Mouse (Mus musculus) layer of hippocampus, adult 18-20 months (tissue): ENCODE data around the gene Sap30. TPM values are rescaled to one million over a fixed set of nuclear protein-coding genes. Genes with fewer than 3 reads are reported as not detected.
A peak's percentile ranks its signal among the peaks of the same experiment; 100 is the strongest.
"Not testable (repeated sequence)": the region's sequence is repeated elsewhere in the genome, so short reads cannot be mapped to it uniquely, and the experiment has no call there.

Source experiments
- DNase-seq, 2 experiments: peaks; one replicate each; pipeline ENCODE4 v3.0.0; 2022; ENCODE audit warnings: low spot score in 2 of 2
- total RNA-seq, 2 experiments: library from RNA; stranded (reverse); gene quantifications; 2 replicates each; pipeline ENCODE4 v1.2.3; 2021

Sap30 gene
- total RNA-seq, 2 experiments from 2014 or later, result 12.6 to 17.6 TPM

DNA sequence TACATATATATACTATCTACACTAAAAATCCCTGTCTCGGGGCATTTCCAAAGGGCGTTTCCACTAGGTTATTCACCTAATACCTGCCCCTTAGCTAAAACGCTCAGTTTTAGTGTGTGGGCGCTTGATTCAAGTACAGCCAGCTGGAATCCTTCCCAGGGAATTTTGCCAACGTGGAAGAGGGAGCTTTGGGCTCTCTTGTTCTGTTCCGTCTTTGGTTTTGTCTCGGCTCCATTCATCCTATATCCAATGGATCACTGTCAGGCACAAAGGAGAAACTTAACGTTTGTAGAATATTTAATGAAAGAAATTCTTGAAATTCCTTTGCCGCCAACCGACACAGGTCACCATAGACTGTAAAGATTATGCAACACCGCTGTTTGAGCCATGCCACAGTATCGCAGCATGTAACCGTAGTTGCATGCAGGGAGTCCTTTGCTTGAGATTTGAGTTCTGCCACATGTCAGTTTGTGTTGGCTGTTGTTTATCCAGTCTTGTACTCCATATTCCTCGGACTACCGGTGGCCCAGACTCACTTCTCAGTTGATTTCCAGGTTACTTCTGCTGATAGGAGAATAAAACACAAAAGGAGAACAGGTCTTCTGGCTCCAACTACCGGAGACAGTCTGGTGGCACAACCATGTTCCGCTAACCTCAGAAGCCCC lies 11.3 kb upstream of the Sap30 start:
- peak; percentile 33 to 52 for DNase-seq

DNA sequence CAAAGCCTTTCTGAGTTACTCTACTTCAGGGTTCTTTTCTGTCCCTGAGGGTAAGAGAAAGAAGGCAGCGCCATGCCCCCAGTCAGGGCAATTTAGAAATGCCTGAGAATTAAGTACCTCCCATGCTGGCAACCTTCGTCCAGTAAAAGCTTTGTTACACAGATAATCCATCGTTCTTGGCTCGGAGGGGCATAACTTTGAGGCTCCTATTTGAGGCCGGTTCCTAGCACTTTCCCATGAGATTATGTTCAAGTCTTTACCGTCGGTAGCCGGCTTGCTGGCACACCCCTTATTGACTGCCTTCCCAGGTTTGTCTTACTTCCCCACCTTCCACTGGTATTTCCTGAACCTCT lies 10.8 kb upstream of the Sap30 start:
- no peak for DNase-seq

DNA sequence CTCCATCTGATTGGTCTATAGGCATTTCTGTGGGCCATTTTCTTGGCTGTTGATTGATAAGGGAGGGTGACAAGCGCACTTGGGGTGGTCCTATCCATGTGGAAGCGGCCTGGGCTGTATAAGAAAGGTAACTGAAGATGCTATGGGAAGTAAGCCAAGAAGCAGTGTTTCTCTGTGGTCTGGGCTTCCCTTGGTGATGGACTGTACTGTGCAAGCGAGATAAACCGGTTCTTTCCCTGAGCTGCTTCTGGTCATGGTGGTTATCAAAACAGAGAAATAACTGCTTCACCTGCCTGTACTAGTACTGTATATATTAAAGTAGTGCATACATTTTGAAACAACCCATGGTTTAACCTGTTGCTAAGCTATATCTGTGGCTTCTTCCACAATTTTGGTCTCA lies 4.2 kb upstream of the Sap30 start:
- DNase-seq, result no peak

DNA sequence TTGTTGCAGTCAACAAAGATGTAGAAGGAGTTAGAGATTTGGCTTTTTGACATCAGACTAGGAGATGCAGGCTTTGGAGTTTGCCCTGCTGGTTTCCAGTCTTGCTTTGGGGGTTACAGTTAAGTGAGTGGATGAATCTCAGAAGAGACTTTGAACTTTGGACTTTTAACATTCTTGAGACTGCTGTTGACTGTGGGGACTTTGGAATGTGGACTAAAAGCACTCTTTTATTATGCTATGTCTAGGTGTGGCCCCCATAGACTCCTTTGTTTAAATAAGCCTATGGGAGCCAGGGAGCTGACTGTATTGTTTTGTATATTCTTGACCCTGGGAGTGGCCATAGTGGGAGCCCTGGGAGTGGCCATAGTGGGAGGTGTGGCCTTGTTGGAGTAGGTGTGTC lies 2.2 kb upstream of the Sap30 start:
- DNase-seq, result no peak

DNA sequence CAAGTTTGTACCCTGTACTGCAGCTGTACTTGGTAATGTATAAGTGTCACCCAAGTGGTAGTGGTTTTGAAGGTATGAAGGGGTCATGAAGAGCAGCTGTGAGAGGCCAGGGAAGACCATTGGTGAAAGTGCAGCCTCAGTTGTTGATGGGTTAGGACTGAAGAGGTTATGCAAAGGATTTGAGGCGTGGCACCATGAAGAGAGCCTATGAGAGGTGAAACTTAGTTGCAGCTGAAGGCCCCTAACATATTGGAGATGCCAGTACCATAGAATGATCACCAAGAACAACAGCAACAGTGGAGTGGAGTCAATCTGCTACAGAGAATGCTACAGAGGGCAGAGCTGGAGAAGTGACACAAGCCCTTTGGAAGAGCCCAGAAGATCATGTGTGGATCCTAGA lies 1.7 kb upstream of the Sap30 start:
- no peak for DNase-seq

DNA sequence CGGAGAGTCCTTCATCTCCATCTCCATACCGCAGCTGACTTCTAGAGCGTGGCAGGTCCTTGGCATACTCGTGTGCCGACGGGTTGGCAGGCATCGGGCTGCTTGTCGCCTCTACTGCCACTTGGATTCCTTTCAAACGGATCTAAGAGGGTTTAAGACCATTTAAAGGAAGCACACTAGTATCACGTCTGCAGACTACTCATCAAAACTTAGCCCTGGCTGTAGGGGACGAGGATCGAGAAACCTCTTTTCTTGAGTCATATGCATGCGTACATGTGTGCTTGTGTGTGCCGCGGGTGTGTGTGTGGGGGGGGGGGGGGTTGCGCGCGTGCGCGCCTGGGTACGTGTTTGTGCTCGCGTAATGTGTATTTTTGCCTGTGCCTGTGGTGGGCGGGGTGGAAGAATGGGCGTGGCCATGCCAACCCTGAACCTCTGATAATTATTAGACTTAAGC lies 679 bp upstream of the Sap30 start:
- peak; percentile 13 to 47 for DNase-seq

DNA sequence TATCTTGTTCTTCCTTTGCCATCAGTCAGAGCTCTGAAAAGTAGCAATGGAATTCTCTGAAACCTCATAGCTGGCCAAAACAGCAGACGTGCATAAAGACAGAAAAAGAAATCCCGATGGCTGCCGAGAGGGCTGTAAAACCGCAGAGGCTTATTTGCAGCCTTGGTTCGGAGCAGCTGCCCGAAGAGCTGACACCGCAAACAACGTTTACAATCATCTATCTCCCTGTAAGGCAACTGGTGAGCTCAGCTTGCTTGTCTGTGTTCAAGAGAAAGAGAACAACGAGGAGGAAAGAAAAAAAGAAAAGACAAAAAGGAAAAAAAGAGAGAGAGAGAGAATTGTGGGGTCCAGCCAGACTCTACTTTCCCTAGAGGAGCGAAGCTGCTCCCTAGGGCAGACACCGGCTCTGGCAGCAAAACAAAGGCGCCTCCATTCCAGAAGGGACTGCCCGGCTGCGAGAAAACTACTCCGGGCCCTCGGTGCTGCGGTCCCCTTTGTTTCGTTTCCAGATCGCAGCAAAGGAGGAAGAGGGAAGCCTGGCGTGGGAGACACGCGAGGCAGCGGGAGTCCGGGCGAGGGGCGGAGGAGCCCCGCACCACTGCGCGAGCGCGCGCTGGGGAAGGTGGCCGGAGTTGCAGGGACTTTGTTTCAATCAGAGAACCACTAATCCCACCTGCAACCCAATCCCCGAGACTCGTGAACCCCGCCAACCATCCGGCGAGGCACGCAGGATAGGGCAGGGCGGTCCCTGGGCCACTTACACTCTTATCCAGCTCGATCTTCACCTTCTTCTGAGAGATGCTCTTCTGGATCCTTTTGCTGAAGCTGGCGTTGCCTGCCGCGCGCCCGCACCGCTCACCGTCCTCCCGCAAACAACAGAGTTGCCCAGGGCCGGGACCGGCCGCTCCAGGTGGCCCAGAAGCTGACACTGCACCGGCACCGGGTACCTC lies 894 bp downstream of the Sap30 start:
- peak; percentile 34 to 53 for DNase-seq

DNA sequence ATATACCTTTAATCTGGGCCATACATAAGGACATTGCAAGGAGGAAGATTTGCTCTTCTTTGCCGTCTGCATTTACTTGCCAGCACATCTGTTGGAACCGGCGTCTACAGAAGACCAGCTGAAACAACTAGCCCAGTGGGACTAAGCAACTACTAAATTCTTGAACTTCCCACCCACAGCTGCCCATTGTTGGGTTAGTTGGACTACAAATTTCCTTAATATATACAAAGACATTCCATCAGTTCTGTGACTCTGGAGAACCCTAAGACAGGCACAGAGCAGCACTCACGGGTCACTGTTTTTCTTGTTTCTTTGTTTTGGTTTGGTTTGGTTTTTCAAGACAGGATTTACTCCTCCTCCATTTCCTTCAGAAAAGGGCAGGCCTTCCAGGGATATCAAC lies 7.1 kb downstream of the Sap30 start:
- DNase-seq, result no peak

DNA sequence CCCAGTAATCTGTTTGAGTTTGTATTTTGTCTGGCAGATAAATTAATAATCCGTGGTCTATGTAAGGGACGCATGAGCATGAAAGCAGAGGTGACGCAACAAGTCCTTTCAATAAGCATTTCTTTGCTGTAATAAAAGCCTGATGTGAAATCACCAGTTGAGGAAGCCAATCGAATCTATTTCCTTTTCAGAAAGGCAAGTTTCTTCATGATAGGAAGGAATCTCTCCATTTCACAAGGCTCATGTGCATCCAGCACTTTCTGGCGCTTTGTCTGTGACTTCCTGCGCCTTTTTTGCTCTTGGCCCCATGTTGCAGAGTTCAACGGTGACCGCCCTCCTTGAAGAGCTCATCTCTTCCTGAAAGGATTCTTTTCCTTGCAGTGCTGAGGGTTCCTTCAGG lies 8.0 kb downstream of the Sap30 start:
- no peak for DNase-seq

DNA sequence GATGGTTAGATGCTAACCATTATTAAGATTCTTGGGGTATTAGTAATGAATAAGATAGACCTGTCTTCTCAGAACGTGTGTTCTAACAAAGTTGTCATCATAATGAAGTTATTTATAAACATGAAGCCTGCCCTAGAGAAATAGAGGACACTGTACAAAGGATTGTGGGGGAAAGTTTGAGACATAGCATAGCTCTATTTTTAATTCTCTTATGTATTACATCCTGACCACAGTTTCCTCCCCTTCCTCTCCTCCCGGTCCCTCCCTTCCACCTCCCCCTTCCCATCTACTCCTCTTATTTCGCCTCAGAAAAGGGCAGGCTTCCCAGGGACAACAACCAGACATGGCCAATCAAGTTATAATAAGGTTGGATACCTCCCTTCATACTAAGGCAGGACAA lies 9.3 kb downstream of the Sap30 start:
- DNase-seq, result no peak

DNA sequence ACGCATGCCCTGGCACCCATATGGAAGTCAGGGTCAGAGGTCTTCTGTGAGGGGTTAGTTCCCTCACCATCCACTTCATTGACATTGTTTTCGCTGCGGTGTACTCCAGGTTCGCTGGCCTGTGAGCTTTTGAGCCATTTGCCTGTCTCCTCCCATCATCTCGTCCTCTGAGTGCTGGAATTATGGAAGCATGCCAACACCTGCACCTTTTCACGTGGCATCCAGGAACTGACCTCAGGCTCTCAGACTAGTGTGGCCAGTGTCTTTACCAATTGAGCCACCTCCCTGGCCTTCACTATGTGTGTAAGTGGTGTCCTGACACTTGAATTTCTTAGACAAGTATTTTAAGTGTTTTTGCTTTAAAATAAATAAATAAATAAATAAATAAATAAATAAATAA lies 13.9 kb downstream of the Sap30 start:
- no peak for DNase-seq

DNA sequence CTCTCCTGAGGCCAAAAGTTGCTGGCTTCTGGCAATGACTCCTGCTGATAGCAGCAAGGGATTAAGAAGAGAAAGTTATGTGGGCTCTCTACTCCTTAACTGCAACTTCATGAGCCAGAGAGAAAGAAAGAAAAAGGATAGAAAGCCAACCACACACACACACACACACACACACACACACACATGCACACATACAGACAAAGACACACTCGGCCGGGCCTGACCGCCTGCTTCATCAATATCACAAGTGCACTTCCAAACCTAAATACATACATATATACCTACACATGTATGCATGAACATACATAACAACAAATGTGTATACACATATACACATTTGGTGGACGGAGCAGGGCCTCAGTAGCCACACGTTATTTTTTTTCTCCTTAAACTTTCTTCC lies 16.8 kb downstream of the Sap30 start:
- no peak for DNase-seq

DNA sequence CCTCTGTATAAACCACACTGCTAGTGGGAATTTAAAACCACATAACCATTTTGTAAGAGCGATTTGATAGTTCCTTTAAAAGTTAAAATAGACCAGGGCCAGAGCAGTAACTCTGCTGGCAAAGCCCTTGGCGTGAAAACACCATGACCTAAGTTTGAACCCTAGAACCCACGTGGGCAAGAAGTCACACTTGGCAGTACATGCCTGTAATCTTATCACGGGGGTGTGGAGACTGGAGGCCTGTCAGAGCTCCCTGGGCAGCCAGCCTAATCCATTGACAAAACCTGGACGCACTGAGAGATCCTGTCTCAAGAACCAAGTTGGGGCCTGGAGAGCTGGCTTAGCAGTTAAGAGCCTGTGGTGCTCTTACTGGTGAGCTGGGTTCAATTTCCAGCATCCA lies 19.0 kb downstream of the Sap30 start:
- DNase-seq, result no peak

DNA sequence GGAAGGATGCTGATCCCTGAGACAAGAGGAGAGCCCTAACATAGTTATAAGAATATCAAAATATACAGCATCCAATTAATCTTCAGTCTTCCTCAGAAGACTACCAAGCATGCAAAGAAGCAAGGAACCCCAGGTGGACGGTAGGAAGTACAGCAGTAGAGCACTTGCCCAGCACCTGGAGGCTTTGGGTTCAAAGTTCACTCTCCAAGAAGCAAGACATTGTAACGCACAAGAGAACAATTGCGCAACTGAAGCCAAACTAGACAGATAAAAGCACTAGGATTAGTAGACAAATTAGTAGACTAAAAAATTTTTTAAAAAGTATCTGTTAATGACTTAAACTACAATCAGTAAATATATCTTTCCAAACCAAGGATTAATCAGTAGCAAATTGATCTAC lies 23.9 kb downstream of the Sap30 start:
- no peak for DNase-seq

DNA sequence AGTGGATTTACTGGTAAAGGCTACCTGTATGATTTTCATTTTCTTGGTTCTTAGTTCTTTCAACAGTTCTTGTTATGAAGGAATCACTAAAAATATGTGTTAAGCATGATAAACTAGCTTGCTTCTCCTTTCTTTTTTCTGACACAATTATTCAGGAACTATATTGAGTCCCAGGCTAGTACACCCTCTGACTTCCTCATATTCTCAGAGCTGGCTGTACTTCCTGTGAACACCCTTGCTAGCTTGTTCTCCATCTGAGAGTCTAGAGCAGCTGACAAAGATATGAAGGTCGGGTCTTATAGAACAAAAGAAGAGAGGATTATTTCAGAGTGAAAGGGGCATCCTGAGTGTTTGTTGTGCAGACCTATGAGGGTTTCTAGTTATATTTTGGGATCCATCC lies 24.8 kb downstream of the Sap30 start:
- DNase-seq, result no peak

DNA sequence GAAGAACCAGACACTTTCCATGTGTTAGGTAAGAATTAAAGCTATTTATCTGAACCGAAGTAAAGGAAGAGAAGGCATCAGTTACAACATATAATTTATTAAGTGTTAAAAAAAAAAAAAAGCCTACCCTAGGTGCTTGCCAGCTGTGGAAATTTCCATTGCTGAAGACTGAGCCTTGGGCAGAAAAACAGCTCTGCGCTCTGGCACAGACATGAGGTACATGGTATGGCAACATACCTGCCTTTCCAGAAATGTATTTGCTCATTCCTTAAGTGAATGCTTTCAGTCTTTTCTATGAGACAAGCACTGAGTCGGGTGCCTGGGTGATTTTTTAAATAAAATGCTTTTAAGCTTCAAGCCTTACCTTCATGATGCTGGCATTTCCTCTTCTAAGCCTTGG lies 29.7 kb downstream of the Sap30 start:
- DNase-seq, result no peak

DNA sequence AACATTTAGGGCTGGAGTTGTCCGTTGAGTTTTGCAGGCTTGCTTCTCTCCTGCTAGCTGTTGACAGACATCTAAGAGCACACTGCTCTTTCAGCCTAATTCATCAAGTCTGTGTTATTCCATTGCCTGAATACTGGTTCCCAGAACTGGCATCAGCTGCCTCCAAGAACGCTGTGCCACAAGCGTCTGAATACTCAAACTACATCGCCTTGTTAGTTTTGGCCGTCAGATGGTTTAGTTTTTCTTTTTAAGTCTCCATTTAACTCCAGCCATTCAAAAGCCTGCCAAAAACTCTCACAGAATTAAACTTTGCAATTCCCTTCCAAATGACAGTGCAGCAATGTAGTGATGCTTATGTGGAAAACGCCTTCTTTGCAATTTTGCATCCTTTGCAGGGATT lies 30.5 kb downstream of the Sap30 start:
- peak; percentile 15 to 63 for DNase-seq

DNA sequence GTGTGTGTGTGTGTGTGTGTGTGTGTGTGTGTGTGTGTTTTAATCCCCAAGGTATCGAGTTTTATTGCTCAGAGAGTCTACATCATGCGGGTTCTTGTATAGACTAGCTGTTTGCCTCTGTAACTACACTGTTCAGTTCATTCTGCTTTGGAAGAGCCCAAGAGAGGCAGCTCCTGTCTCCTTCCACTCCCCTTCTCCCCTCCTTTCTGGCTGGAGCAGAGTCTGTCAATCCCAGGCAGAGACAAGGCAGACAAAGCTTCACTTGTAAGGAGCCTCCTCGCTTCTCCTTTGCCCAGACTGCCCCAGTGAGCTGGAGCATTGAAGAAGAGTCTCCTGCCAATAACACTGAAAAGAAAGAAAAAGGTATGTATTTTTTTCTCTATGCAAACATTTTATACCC lies 31.9 kb downstream of the Sap30 start, which contains the start of gene Scrg1:
Gene Scrg1, plus strand, starts transcription at position 159 of the 400 bp plus-strand sequence.
- no peak for DNase-seq

DNA sequence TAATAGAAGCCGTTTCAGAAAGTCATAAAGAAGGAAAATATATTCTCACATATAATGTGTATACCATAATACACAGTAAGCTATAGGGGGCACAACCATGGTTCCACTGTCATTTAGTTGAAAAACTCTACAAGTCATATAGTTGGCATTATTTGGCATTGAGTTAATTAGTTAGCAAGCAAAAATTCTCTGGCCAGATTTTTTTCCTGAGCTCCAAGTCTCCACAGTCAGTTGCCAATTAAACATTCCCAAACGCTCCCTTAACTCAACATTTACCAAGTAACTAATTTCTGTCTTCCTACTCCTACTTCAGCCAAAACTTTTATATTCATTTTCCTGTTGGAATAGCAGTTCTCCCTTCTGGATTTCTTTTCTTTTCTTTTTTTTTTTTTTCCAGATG lies 34.3 kb downstream of the Sap30 start:
- DNase-seq, result no peak

DNA sequence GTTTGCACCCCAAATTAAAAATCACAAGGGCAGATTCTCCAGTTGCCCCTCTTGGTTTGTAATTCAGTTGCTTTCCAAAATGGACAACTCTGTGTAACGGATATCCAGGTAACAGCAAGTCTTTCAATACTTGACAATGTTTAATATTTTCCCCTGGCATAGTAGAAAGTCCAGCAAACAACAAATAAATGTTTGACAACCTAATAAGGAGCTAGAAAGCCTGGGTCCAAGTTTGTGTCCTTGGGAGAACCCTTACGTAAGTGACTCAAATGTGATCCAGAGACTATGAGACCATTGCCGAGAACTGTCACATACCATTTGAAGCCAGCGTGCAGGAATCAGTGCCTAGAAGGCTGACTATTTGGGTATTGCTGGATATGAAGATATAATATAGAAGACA lies 35.8 kb downstream of the Sap30 start:
- DNase-seq, result no peak

DNA sequence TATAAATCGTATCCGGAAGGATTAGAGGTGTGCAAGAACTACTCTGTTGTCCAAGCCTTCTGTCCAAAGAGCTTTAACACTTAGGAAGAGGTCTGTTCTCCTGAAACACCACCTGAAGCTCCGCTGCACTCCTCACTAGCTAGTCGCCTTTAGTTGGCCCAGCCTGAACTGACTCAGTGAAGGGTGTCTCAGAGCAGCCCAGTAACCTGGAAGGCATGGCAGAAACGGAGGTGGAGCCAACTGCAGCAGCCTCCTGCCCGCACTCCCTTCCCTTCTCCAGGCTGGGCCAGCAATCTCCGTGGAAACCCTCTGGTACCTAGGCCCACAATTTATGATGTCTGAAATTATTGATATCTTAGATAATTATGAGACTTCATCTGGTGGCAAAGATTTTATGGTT lies 36.9 kb downstream of the Sap30 start:
- no peak for DNase-seq

DNA sequence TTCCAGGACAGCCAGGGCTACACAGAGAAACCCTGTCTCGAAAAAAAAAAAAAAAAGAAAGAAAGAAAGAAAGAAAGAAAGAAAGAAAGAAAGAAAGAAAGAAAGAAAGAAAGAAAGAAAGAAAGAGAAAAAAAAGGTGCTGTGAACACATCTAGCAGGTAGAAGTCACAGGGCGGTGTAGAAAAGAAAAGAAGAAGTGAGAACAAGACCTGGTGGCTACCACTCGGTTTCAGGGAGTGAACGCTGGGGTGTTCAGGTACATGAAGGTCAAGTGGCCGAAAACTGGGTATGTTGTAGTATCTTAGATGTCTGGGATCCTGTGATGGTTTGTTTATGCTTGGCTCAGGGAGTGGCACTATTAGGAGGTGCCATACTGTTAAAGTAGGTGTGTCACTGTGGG lies 41.8 kb downstream of the Sap30 start:
- not testable (repeated sequence) for DNase-seq

DNA sequence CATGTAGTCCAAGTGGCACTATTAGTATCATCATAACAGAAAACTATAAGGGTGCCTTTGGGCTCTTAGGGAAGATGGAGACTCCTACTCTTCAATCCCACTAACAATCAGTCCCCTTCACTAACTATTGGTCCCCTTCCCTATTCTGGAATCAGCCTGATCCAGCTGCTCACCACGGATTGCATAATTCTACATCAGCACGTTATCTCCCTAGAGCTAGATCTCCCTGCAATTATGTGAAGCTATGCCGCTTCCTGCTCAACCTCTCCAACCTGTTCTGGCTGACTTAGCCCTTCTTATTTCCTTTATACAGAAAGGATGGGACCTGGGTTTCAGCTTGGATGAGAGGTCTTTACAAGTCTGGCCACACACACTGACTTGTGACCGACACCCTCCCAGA lies 44.4 kb downstream of the Sap30 start:
- DNase-seq, result no peak
